Mouse (Mus musculus) mesoderm, embryonic 11.5 days (tissue): ENCODE results near the gene Timm10.

Experiments
- DNase-seq: peaks from one replicate; pipeline ENCODE4 v3.0.0-alpha.2; 2012; ENCODE audit warnings: low read depth, low spot score

The Timm10 gene

DNA sequence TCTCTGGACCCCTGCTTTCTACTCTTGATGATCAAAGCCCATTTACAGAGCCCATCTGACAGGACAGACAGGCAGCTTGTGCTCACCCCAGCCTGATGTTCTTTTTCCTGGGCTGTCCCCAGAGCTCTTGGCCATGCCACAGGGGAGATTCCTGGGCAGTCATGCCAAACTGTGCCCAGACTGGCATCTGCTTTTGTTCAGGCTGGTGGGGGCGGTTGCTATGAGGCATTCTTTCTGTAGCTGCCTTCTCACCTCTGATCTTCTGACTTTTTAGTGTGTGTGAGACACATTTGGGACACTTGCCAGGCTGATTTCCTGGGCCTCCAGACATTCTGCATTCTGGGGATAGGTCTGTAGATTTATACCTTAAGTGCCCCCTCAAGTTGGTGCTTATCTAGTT lies 31.8 kb downstream of the Timm10 start:
- no peak for DNase-seq

DNA sequence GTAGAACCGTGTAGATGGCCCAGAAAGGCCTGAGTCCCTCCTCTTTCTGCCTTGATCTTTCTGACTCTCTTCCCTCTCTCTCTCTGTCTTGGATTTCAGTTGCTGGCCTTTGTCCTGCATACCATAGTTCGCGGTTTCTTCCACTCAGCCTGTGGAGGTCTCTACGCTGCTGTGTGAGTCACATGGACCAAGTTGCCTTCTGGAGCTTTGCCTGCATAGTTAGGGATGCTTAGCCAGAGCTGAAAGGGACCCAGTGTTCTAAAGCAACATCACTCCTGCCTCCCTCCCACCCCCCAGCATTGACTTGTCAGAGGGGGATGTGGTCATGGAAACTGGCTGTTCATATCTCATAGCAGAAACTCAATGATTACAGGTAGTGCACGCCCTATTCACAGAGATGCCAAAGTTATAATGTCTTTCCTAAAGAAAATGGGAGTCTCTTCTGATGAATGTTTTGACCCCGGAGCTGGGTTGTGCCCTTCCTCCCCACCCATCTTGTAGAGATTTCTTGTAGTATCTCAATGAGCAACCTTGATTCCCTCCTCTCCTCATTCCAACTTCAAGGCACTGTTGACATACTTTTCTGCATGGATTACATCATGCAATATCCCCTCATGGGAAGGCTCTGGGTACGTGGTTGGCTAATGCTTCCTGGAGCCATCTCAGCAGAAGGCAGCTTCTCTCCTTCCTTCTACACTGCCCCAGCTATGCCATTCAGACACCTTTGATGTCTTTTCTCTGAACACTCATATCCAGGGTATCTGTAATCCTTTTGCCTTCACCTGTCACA lies 33.4 kb downstream of the Timm10 start:
- DNase-seq = no peak

DNA sequence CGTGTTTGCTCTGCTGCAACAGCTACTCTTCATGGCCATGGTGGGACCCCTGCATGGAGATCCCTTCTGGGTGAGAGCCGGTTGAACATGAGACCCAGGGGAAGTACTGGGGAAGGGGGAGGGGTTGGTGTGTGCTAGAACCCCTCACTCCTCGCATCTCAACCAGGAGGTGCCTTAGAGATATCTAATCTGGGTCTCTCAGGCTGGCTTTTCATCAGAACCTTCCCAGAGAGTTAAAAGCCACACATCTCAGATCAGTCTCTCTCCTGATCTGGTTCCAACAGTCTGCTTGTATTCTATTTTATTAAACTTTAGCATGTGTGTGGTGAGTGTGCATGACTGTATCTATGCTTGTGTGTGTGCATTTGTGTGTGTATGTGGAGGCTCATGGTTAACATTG lies 34.6 kb downstream of the Timm10 start:
- no peak for DNase-seq

DNA sequence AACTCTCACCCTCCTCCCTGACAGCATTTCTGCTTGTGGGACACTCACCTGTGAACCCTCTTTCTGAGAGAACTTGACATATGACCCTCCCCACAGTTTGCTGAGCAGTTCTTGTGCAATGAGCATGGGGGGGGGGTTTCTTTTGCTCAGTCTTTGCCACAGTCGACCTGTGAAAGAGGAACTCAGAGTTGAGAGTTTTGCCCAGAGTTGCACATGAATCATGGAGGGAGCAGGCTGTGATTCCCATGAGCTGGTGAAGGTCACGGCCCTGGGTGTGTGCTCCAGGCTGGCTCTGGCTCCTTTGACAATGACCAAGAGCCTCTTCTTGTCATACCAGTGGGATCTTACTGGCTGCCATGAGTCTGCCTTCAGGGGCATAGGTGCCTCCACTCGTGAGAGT lies 35.4 kb downstream of the Timm10 start:
- no peak for DNase-seq

DNA sequence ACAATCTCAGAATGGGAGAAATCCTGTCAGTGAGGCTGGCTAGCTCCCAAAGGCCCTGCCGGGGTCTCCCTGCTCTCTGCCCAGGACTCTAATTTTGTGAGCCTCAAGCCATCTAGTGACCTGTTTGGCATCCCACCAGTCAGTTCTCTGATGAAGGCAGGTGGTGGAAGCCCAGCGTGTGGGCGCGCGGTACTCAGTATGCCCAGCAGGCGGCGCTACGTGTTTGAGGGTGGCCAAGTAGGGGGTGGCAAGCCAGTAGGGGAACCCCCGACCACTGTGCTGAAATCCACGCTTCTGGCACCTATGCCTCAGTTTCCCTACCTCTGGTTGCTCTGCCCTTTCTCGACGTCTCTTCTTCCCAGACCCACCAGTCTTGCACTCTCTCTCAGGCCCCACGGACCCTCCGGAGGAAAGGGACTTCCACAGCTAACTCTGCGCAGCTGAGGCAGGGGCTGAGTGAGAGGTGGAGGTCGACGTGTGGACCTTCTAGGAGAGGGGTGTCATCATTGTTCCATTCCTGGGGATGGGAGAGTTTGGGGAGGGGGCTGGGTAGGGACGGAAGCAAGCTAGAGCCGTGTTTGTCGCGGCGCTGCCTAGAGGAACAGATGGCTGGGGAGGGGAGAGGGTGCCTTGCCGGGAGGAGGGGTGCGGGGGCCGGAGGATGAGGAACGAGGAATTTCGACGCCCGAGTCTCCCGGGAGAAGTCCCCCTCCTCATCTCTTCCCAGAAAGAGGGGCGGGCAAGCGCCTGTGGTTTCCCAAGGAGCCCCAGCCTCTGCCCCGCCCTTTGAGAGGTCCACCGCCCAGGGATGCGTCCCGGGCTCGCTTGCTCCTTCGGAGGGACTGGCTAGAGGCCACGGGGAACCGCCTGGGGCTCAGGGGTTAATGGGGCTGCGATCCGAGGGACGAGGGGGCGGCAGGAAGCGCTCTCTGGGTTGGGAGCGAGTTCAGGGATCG lies 39.1 kb downstream of the Timm10 start:
- peak; percentile 64 for DNase-seq

DNA sequence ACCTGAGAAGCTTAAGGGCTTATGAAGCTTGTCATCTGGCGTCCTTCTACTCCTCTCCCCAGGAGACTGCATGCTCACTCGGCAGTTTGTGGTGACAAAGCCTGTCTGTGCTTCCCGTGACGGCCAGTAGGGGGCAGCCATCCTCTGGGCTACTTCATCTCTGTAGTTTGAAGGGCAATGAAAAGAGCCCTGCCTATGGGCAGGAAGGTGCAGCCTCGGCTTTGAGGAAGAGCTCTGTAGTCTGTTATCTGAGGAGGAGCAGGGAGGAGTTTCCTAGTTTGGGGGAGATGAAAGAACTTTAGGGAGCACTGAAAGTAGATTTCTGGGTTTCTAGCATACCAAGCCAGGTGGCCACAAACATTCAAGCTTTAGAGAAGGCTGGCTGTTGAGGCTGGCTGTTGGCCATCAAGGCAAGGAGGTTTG lies 41.7 kb downstream of the Timm10 start:
- peak; percentile 69 for DNase-seq

DNA sequence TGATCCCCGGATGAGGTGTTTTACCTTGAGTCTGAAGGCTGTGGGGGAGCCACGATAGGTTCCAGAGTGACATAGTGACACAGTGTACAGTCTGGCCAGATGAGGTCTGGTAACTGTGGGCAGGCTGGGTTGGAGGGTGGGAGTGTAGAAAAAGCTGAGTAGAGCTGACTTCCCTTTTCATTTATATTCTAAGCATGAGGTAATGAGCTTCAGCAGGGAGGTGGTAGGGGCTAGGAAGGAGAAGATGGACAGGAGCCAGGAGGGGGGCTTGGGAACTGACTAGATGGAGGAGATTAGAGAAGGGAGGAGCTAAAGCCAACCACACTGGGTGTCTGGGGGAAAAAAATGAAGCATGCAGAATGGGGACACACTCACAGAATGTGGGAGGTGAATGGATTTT lies 42.2 kb downstream of the Timm10 start:
- DNase-seq = no peak

DNA sequence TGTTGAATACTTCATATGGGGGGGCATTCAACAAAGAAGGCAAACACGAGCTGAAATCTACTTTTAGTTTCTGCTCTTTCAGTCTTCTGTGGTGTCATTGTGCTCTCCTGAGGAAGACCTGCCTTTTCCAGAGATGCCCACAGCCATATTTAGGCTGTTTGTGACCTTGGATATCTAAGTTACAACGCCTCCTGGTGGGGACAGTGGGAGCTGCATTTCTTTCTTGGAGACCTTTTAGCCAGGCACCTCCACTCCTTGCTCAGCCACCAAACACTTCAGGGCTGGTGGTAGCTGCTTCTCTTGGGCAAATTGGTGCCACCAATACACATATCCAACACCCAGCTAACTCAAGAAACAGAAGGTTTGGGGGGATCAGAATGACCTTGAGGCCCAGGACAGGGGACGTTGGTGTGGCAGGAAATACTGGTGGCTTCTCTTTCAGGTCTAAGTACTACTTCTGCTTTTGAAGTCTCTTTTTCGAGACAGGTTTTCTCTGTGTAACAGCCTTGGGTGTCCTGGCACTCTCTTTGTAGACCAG lies 43.9 kb downstream of the Timm10 start:
- no peak for DNase-seq

DNA sequence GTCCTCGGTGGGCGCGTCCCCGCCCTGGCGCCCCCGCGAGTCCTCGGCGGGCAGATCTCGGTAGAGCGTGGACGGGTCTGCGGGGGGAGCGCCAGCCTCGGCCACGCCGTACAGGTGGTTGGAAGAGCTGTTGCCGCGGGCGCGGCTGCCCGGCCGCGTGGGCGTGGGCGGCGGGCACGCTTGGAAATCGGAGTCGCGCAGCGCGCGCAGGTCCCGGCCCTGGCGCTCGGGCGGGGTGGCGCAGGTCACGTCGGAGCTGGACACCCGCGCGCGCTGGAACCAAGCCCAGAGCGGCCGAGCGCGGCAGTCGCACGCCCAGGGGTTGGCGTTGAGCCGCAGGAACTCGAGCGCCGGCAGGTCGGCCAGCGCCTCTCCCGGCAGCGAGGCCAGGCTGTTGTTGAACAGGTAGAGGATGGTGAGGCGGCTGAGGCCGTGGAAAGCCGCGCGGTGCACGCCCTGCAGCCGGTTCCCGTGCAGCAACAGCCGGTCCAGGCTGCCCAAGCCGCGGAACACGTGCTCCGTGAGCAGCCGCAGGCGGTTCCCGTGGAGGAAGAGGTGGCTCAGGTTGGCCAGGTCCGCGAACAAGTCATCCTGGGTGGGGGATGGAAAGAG lies 45.4 kb downstream of the Timm10 start:
- DNase-seq = no peak

DNA sequence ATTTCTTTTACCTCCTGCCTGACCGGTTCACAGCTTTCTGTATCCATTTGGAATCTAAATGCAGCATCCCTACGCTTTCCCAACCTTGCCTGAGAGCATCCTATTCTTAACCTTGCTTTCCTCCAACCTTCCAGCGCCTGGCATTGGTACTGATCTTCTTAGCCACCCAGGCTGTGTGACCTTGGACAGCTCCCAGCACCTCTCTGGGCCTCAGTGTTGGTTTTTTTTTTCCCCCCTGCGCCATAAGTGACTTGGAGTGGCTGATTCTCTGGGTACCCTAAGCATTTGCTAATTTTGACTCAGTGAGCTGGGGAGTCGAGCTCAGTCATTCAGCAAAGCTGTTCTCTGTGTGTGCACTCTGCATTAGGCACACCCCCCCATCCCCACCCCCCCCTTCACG lies 49.0 kb downstream of the Timm10 start:
- no peak for DNase-seq
